Mouse (Mus musculus) NIH3T3 (cell line): Measurements from ENCODE around the gene Abca2.
A peak's percentile ranks its signal among the peaks of the same experiment; 100 is the strongest.

Source experiments
- DNase-seq: peaks from one replicate; pipeline ENCODE4 v3.0.0-alpha.2; 2012; ENCODE audit warnings: low read depth

Gene Abca2

GRCm38 (mm10) chr2:25493476-25493961 is 65.0 kb downstream of the Abca2 start, which contains the start of gene Lcn12:
Gene Lcn12 (minus strand): TSS chr2:25493911.
- no peak for DNase-seq

DNA sequence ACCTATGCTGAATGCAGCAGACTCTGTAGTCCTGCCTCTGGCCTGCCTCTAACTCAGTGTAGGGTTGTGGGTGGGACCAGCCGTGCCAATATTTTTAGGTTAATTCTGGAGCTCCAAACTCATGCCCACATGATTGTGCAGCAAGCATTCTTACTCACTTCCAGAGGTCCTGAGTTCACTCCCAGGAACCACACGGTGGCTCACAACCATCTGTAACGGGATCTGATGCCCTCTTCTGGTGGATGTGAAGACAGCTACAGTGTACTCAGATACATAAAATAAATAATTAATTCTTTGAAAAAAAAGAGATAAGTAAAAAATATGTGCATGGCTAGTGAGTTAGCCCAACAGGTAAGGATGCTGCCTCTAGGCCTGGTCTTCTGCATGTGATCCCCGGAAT is 68.0 kb downstream of the Abca2 start:
- DNase-seq = peak; percentile 84
